Mouse (Mus musculus) neural tube, embryonic 14.5 days (tissue): Measurements from ENCODE around the gene Ngrn. TPM values are rescaled to one million over a fixed set of nuclear protein-coding genes. Genes with fewer than 3 reads are reported as not detected.

Source experiments
- ATAC-seq: fragments of 200-750 bp; cut with Nextera tagmentation; 2 replicates; pipeline ENCODE4 v1.8.0; 2017; ENCODE audit warnings: low read depth, mild to moderate bottlenecking, moderate TSS enrichment, moderate library complexity
- H3K27ac ChIP-seq: fragments of 300-500 bp; sonication (generic); 2 replicates; pipeline ENCODE4 v1.5.1; 2014; ENCODE audit warnings: low read depth, mild to moderate bottlenecking, control low read depth, low read length, moderate library complexity, mixed read lengths
- H3K27me3 ChIP-seq: fragments of 300-500 bp; sonication (generic); 2 replicates; pipeline ENCODE4 v1.6.1; 2014; ENCODE audit warnings: low read length; ENCODE audit not compliant: control insufficient read depth, insufficient read depth
- H3K36me3 ChIP-seq: fragments of 300-500 bp; sonication (generic); 2 replicates; pipeline ENCODE4 v1.6.1; 2014; ENCODE audit warnings: low read length, mixed read lengths; ENCODE audit not compliant: control insufficient read depth, insufficient read depth
- H3K4me1 ChIP-seq: fragments of 300-500 bp; sonication (generic); 2 replicates; pipeline ENCODE4 v1.6.1; 2014; ENCODE audit warnings: low read length; ENCODE audit not compliant: control insufficient read depth, insufficient read depth
- H3K4me2 ChIP-seq: fragments of 300-500 bp; sonication (generic); 2 replicates; pipeline ENCODE4 v1.6.1; 2014; ENCODE audit warnings: mild to moderate bottlenecking, low read depth, low read length, control low read depth
- H3K4me3 ChIP-seq: fragments of 300-500 bp; sonication (generic); 2 replicates; pipeline ENCODE4 v1.5.1; 2014; ENCODE audit warnings: low read depth, low read length, control low read depth, mixed read lengths
- H3K9ac ChIP-seq: fragments of 300-500 bp; sonication (generic); replicated peaks from 2 replicates; pipeline ENCODE4 v1.6.1; 2014; ENCODE audit warnings: low read depth, mild to moderate bottlenecking, control low read depth, low read length, mixed read lengths
- H3K9me3 ChIP-seq: fragments of 300-500 bp; sonication (generic); 2 replicates; pipeline ENCODE4 v1.6.1; 2016; ENCODE audit warnings: low read length; ENCODE audit not compliant: control insufficient read depth
- WGBS: fragments of 180-500 bp; shearing (Covaris S2); extraction: QIAGEN DNeasy Blood & Tissue Kit; methylation state at CpG from one replicate; pipeline ENCODE4 v1.1.7; 2014; 5-methylcytosine and 5-hydroxymethylcytosine counted together
- polyA plus RNA-seq: library from polyadenylated mRNA; unstranded; fragments of >200 nt; fragmentation: Nextera tagmentation; extraction: Ambion mirVana; gene quantifications from 2 replicates; pipeline ENCODE4 v1.2.1, GENCODE M21; 2014

The Ngrn gene
- polyA plus RNA-seq, 1 experiment from 2014 or later = 70.2 TPM

- Histone ChIP-seq H3K4me1 (no peaks in the 10 kb centered on the region), H3K4me3 (no peak overlapping the region), H3K9ac (no peak overlapping the region), H3K4me2 (no peak overlapping the region), H3K9me3 (no peaks in the 10 kb centered on the region), H3K36me3 (no peaks in the 10 kb centered on the region), H3K27me3 (no peaks in the 10 kb centered on the region), H3K27ac (no peak overlapping the region)
- 75% methylated on average over 7 of the region's 7 CpGs for WGBS
- ATAC-seq = no peak
Measured at GRCm38 (mm10) chr7:80252437-80252836, 8.6 kb upstream of the Ngrn start.

GRCm38 (mm10) chr7:80252886-80253285 is 8.1 kb upstream of the Ngrn start:
- H3K9me3 ChIP-seq = no peaks in the 10 kb centered on the region
- no peak for ATAC-seq
- H3K27me3 ChIP-seq = no peaks in the 10 kb centered on the region
- H3K4me1 ChIP-seq = no peaks in the 10 kb centered on the region
- no peak overlapping the region for H3K27ac ChIP-seq
- H3K36me3 ChIP-seq = no peaks in the 10 kb centered on the region
- no peak overlapping the region for H3K4me3 ChIP-seq
- WGBS = 87% methylated on average over 11 of the region's 11 CpGs
- H3K9ac ChIP-seq = no peak overlapping the region
- no peak overlapping the region for H3K4me2 ChIP-seq

- Histone ChIP-seq H3K27me3 (peaks cover 4% of the 10 kb centered on the region; the same call in 1 of the 2 replicates), H3K27ac (no peak overlapping the region), H3K36me3 (no peaks in the 10 kb centered on the region), H3K4me2 (no peak overlapping the region), H3K4me1 (no peaks in the 10 kb centered on the region), H3K9ac (no peak overlapping the region), H3K9me3 (no peaks in the 10 kb centered on the region), H3K4me3 (no peak overlapping the region)
- WGBS = 77% methylated on average over 2 of the region's 2 CpGs
- no peak for ATAC-seq
Measured at GRCm38 (mm10) chr7:80255981-80256380, 5.0 kb upstream of the Ngrn start.

- 60% methylated on average over 2 of the region's 2 CpGs for WGBS
- peaks cover 4% of the 10 kb centered on the region; the same call in 1 of the 2 replicates for H3K27me3 ChIP-seq
Measured at GRCm38 (mm10) chr7:80257706-80258105, 3.3 kb upstream of the Ngrn start.

GRCm38 (mm10) chr7:80261372-80261990 is 466 bp downstream of the Ngrn start:
- peaks cover 6% of the 10 kb centered on the region for H3K4me1 ChIP-seq
- peak overlapping the region; percentile 68 for H3K4me3 ChIP-seq
- H3K4me2 ChIP-seq = peak overlapping the region; percentile 65
- no peaks in the 10 kb centered on the region for H3K9me3 ChIP-seq
- WGBS = 2% methylated on average over 32 of the region's 32 CpGs
- ATAC-seq = peak; percentile 80
- peaks cover 22% of the 10 kb centered on the region for H3K36me3 ChIP-seq
- peaks cover 4% of the 10 kb centered on the region; the same call in 1 of the 2 replicates for H3K27me3 ChIP-seq
- H3K27ac ChIP-seq = peak overlapping the region; percentile 69
- peak overlapping the region; percentile 69 for H3K9ac ChIP-seq

More at GRCm38 (mm10) chr7:80257706-80258105, 3.3 kb upstream of the Ngrn start:
- Histone ChIP-seq H3K36me3 (no peaks in the 10 kb centered on the region), H3K4me1 (peaks cover 6% of the 10 kb centered on the region), H3K4me2 (no peak overlapping the region), H3K9ac (no peak overlapping the region), H3K4me3 (no peak overlapping the region), H3K27ac (no peak overlapping the region), H3K9me3 (no peaks in the 10 kb centered on the region)
- ATAC-seq = no peak

- peaks cover 27% of the 10 kb centered on the region for H3K36me3 ChIP-seq
- no peak overlapping the region for H3K4me2 ChIP-seq
- no peaks in the 10 kb centered on the region for H3K9me3 ChIP-seq
- no peak for ATAC-seq
- 95% methylated on average over 12 of the region's 12 CpGs for WGBS
- H3K27ac ChIP-seq = no peak overlapping the region
- no peaks in the 10 kb centered on the region for H3K27me3 ChIP-seq
- no peak overlapping the region for H3K4me3 ChIP-seq
- H3K4me1 ChIP-seq = peaks cover 12% of the 10 kb centered on the region
- no peak overlapping the region for H3K9ac ChIP-seq
Measured at GRCm38 (mm10) chr7:80264606-80265005, 3.6 kb downstream of the Ngrn start.

- no peaks in the 10 kb centered on the region for H3K27me3 ChIP-seq
- 92% methylated on average over 1 of the region's 1 CpGs for WGBS
- no peak overlapping the region for H3K4me3 ChIP-seq
- H3K9me3 ChIP-seq = no peaks in the 10 kb centered on the region
- peaks cover 32% of the 10 kb centered on the region for H3K36me3 ChIP-seq
- H3K4me2 ChIP-seq = no peak overlapping the region
- no peak overlapping the region for H3K9ac ChIP-seq
- no peak overlapping the region for H3K27ac ChIP-seq
- no peak for ATAC-seq
- peaks cover 16% of the 10 kb centered on the region for H3K4me1 ChIP-seq
Measured at GRCm38 (mm10) chr7:80267764-80268163, 6.7 kb downstream of the Ngrn start.

- H3K9ac ChIP-seq = peak within 1 kb of the TSS; percentile 76
- 5% methylated on average over 21 of the region's 21 CpGs for WGBS
- H3K4me2 ChIP-seq = peak within 1 kb of the TSS; percentile 67
- ATAC-seq = peak; percentile 92
- H3K27ac ChIP-seq = peak within 1 kb of the TSS; percentile 70
- no peaks in the 10 kb centered on the region for H3K27me3 ChIP-seq
- peaks cover 16% of the 10 kb centered on the region for H3K4me1 ChIP-seq
- peak within 1 kb of the TSS; percentile 78 for H3K4me3 ChIP-seq
- peaks cover 35% of the 10 kb centered on the region for H3K36me3 ChIP-seq
- H3K9me3 ChIP-seq = 0 out of 2 replicates have a peak, but pooled peaks cover under 1% of the 10 kb centered on the region
Measured at GRCm38 (mm10) chr7:80268897-80269750, 8.1 kb downstream of the Ngrn start, which contains the start of gene Vps33b. Gene Vps33b (plus strand): TSS chr7:80269649.

- under 1% methylated on average over 23 of the region's 23 CpGs for WGBS
- H3K4me2 ChIP-seq = peak overlapping the region; percentile 67
- H3K4me1 ChIP-seq = peaks cover 16% of the 10 kb centered on the region
- peaks cover 35% of the 10 kb centered on the region for H3K36me3 ChIP-seq
- H3K9ac ChIP-seq = peak overlapping the region; percentile 76
- no peaks in the 10 kb centered on the region for H3K27me3 ChIP-seq
- ATAC-seq = no peak; the same call in 1 of the 2 replicates
- peak overlapping the region; percentile 78 for H3K4me3 ChIP-seq
- 0 out of 2 replicates have a peak, but pooled peaks cover 4% of the 10 kb centered on the region for H3K9me3 ChIP-seq
- peak overlapping the region; percentile 70 for H3K27ac ChIP-seq
Measured at GRCm38 (mm10) chr7:80269751-80270255, 8.8 kb downstream of the Ngrn start.
